Mouse (Mus musculus): ENCODE results near the gene Dlg5. TPM values are rescaled to one million over a fixed set of nuclear protein-coding genes. Genes with fewer than 3 reads are reported as not detected.

Dlg5 gene
- polyA plus RNA-seq, 1 experiment from 2014 or later: 19.0 TPM

DNA sequence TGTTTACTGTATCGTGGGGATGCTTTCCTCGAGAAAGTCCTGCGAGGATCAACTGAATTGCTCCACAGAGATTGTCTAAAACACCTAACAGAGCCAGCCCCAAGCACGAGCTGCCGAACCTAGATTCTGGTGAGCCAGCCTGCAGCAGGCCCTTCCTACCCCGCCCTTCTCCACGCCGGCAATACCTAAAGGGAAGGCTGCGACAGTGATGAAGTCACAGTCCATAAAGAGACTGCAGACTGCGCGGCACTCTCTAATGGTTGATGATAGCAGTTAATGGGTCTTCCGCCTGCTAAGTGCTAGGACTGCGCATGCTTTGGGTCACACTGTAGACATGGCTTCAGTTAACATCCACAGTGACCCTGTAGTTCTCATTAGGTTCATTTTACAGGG lies 38.4 kb downstream of the Dlg5 start:
- Histone ChIP-seq H3K4me2 (replicated peaks) (no peak overlapping the region), H3K27me3 (no peaks in the 10 kb centered on the region)

DNA sequence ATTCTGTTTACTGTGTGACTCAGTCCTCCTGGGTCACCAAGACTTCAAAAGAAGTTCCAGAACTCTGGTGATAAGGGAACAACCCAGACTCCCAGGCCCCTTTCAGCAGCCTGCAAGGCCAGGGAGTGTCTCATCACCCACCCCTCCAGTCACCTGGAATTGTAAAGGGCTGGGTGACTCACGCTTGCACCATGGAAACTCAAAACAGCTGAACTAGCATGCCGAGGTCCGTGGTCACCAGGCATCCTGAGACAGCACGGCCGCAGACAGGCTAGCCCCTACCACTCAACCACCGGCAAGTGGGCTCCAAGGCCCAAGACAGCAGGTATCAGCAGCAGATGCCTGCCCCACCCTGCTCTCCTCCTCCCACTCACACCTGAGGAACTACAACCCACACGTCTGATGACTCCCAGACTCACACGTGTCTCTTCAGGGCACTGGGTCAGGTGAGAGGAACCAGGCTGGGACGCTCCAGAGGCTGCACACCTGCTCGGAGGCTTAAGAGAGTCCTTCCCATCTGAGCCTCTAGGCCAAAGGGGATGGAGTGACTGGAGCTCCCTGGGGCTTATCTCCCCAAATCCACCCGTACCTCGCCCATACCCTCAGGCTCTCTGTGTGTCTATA lies 38.9 kb downstream of the Dlg5 start:
- H3K4me1 ChIP-seq: peaks cover 47% of the 10 kb centered on the region
- 0 out of 2 replicates have a peak overlapping the region, but pooled peaks have one; percentile 25 for H3K27ac ChIP-seq (replicated peaks)
- no peaks in the 10 kb centered on the region for H3K9me3 ChIP-seq
- no peak overlapping the region for H3K4me2 ChIP-seq (replicated peaks)
- H3K4me3 ChIP-seq: no peak overlapping the region
- WGBS: 74% methylated on average over 12 of the region's 12 CpGs
- no peak overlapping the region for H3K9ac ChIP-seq (replicated peaks)
- no peak for ATAC-seq (ENCODE audit: low FRiP score, low read depth)
- no peaks in the 10 kb centered on the region for H3K27me3 ChIP-seq
- H3K36me3 ChIP-seq: no peaks in the 10 kb centered on the region

More for the DNA sequence above, 38.4 kb downstream of the Dlg5 start:
- Histone ChIP-seq H3K4me3 (no peak overlapping the region), H3K27ac (replicated peaks) (no peak overlapping the region), H3K9me3 (no peaks in the 10 kb centered on the region), H3K9ac (replicated peaks) (no peak overlapping the region), H3K36me3 (no peaks in the 10 kb centered on the region), H3K4me1 (peaks cover 49% of the 10 kb centered on the region)
- no peak for ATAC-seq (ENCODE audit: low FRiP score, low read depth)
- 83% methylated on average over 13 of the region's 13 CpGs for WGBS

DNA sequence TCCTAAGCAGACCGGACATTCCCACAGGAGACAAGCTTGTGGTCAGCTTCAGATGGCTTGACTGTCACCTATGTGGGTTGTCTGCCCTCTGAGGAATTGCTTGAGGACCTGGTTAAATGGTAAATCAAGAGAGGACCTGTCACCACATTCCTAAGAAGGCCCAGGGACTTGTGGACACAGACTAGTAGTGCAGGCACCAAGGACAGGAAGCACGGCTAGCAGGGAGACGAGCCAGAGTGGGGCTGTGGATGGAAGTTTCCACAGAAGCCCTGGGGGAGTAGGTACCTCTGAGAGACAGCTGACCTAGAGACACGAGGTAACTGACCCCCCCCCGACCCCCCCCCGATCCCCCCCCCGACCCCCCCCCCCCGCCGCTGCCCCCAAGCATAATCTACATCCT lies 39.4 kb downstream of the Dlg5 start:
- 42% methylated on average over 6 of the region's 9 CpGs for WGBS
- no peaks in the 10 kb centered on the region for H3K27me3 ChIP-seq
- no peaks in the 10 kb centered on the region for H3K9me3 ChIP-seq
- H3K4me3 ChIP-seq: no peak overlapping the region
- peaks cover 44% of the 10 kb centered on the region for H3K4me1 ChIP-seq
- ATAC-seq (ENCODE audit: low FRiP score, low read depth): no peak
- H3K36me3 ChIP-seq: no peaks in the 10 kb centered on the region
- H3K9ac ChIP-seq (replicated peaks): no peak overlapping the region
- peak overlapping the region; percentile 59 for H3K27ac ChIP-seq (replicated peaks)
- H3K4me2 ChIP-seq (replicated peaks): no peak overlapping the region

DNA sequence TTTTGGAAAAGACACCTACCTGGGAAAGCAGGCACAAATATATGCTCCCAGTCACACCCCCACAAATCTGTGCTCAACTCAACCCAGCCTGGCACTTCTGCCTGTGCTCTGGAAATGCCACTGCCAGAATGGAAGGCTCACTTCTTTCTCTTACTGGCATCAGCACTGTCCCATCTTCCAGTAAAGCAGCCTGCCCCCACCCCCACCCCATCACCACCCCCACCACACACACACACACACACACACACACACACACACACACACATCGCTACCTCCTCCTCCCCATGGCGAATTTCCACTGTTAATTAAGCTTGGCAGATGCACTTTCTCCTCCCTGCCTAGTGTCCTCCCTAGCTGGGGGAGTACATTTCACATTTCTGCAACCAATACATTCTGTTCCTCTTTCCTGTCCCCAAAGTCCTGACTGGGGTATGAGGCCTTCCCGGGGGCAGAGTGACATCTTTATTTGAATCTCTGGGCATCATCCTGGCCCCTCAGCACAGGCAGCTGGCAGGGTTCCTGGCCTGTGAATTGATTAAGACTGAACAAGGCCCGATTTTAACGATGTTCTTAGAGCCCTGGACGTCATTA lies 40.3 kb downstream of the Dlg5 start:
- H3K27me3 ChIP-seq: no peaks in the 10 kb centered on the region
- 19% methylated on average over 6 of the region's 6 CpGs for WGBS
- no peak overlapping the region for H3K4me2 ChIP-seq (replicated peaks)
- peak overlapping the region; percentile 59 for H3K27ac ChIP-seq (replicated peaks)
- peaks cover 44% of the 10 kb centered on the region for H3K4me1 ChIP-seq
- H3K36me3 ChIP-seq: no peaks in the 10 kb centered on the region
- H3K9me3 ChIP-seq: no peaks in the 10 kb centered on the region
- 0 out of 2 replicates have a peak, but pooled peaks have one; percentile 19 for ATAC-seq (ENCODE audit: low FRiP score, low read depth)
- H3K4me3 ChIP-seq: no peak overlapping the region
- peak overlapping the region; percentile 15; the same call in 1 of the 2 replicates for H3K9ac ChIP-seq (replicated peaks)

DNA sequence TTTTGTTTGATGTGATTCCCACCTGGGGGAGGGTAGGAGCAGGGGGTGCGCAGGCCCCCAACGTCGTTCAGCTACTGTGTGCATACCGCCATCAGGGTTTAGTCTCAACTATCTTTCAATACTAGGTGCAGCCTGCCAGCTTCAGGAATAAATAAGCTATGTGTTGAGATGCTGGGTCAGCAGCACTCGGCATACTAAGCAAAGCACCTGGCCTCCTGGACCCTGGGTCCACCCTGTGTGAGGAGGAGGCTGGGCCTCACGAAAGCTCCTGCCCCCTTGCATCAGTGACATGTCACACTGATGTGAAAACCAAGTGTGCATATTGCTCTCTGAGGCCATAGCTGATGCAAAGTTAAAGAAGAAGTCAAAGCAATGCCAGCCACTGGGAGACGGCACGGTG lies 42.5 kb downstream of the Dlg5 start:
- H3K4me3 ChIP-seq: no peak overlapping the region
- H3K36me3 ChIP-seq: no peaks in the 10 kb centered on the region
- H3K4me2 ChIP-seq (replicated peaks): no peak overlapping the region
- no peak overlapping the region for H3K9ac ChIP-seq (replicated peaks)
- 94% methylated on average over 8 of the region's 8 CpGs for WGBS
- no peaks in the 10 kb centered on the region for H3K27me3 ChIP-seq
- H3K4me1 ChIP-seq: peaks cover 44% of the 10 kb centered on the region
- no peaks in the 10 kb centered on the region for H3K9me3 ChIP-seq
- no peak overlapping the region for H3K27ac ChIP-seq (replicated peaks)
- ATAC-seq (ENCODE audit: low FRiP score, low read depth): no peak

- Histone ChIP-seq H3K27me3 (no peaks in the 10 kb centered on the region), H3K4me3 (no peak overlapping the region), H3K27ac (replicated peaks) (no peak overlapping the region), H3K9me3 (no peaks in the 10 kb centered on the region), H3K36me3 (no peaks in the 10 kb centered on the region), H3K4me2 (replicated peaks) (no peak overlapping the region), H3K9ac (replicated peaks) (no peak overlapping the region), H3K4me1 (peaks cover 24% of the 10 kb centered on the region)
- no peak for ATAC-seq (ENCODE audit: low FRiP score, low read depth)
- 97% methylated on average over 2 of the region's 2 CpGs for WGBS
Measured at GRCm38 (mm10) chr14:24200771-24201170, 44.9 kb downstream of the Dlg5 start.

- no peak overlapping the region for H3K4me3 ChIP-seq
- H3K27ac ChIP-seq (replicated peaks): no peak overlapping the region
- H3K9ac ChIP-seq (replicated peaks): no peak overlapping the region
- H3K27me3 ChIP-seq: no peaks in the 10 kb centered on the region
- ATAC-seq (ENCODE audit: low FRiP score, low read depth): no peak
- H3K4me1 ChIP-seq: peaks cover 13% of the 10 kb centered on the region
- H3K36me3 ChIP-seq: no peaks in the 10 kb centered on the region
- H3K4me2 ChIP-seq (replicated peaks): no peak overlapping the region
- no peaks in the 10 kb centered on the region for H3K9me3 ChIP-seq
- 91% methylated on average over 6 of the region's 6 CpGs for WGBS
Measured at GRCm38 (mm10) chr14:24199732-24200131, 46.0 kb downstream of the Dlg5 start.

DNA sequence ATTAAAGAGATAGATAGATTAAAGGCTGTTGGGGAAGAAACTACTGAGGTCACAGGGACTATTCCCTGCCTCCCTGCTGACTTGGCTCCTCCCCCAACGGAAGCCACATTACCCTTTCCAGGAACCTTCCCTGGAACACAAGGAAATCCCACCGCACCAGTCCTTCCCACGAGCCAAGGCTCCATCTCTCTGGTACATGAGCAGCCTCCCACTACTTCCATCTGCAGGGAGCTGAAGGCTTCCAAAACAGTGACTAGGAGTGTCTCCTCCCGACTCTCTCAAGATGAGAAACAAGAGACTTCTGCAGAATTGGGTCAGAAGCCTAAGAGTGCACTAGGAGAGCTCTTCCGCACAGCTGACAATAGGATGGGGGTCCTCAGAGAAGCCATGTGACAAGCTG lies 47.9 kb downstream of the Dlg5 start:
- H3K27me3 ChIP-seq: no peaks in the 10 kb centered on the region
- no peaks in the 10 kb centered on the region for H3K9me3 ChIP-seq
- H3K27ac ChIP-seq (replicated peaks): no peak overlapping the region
- no peak overlapping the region for H3K4me2 ChIP-seq (replicated peaks)
- no peaks in the 10 kb centered on the region for H3K36me3 ChIP-seq
- no peaks in the 10 kb centered on the region for H3K4me1 ChIP-seq
- H3K9ac ChIP-seq (replicated peaks): no peak overlapping the region
- no peak for ATAC-seq (ENCODE audit: low FRiP score, low read depth)
- H3K4me3 ChIP-seq: no peak overlapping the region
- 83% methylated on average over 5 of the region's 5 CpGs for WGBS

DNA sequence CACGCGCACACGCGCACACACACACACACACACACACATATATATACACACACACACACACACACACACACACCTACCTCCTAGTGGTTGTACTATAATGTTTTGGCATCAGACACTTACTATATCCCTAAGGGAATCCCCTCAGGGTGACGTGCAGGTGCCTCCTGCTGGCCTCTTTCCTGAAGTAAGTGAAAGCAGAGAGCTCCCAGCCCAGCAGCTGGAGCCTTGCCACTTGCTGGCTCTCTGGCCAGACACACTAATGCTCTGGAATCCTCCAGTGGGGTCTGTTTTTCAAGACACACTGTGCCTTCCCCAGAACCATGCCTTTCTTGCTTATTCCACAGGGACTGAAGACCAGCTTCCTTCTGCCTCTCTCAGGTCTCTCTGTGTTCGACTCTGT lies 48.8 kb downstream of the Dlg5 start:
- Histone ChIP-seq H3K4me2 (replicated peaks) (no peak overlapping the region), H3K36me3 (no peaks in the 10 kb centered on the region), H3K27me3 (no peaks in the 10 kb centered on the region), H3K4me3 (no peak overlapping the region), H3K27ac (replicated peaks) (no peak overlapping the region), H3K9ac (replicated peaks) (no peak overlapping the region), H3K9me3 (no peaks in the 10 kb centered on the region), H3K4me1 (no peaks in the 10 kb centered on the region)
- no peak for ATAC-seq (ENCODE audit: low FRiP score, low read depth)
- WGBS: 86% methylated on average over 6 of the region's 6 CpGs

GRCm38 (mm10) chr14:24190131-24190530 lies 55.6 kb downstream of the Dlg5 start:
- H3K4me1 ChIP-seq: peaks cover 8% of the 10 kb centered on the region
- H3K27ac ChIP-seq (replicated peaks): no peak overlapping the region
- no peak overlapping the region for H3K4me2 ChIP-seq (replicated peaks)
- H3K4me3 ChIP-seq: no peak overlapping the region
- H3K9ac ChIP-seq (replicated peaks): no peak overlapping the region
- 92% methylated on average over 13 of the region's 13 CpGs for WGBS
- H3K36me3 ChIP-seq: peaks cover 12% of the 10 kb centered on the region
- no peaks in the 10 kb centered on the region for H3K27me3 ChIP-seq
- ATAC-seq (ENCODE audit: low FRiP score, low read depth): no peak
- no peaks in the 10 kb centered on the region for H3K9me3 ChIP-seq

- H3K4me1 ChIP-seq: peaks cover 8% of the 10 kb centered on the region
- H3K9me3 ChIP-seq: no peaks in the 10 kb centered on the region
- no peak overlapping the region for H3K4me2 ChIP-seq (replicated peaks)
- peaks cover 12% of the 10 kb centered on the region for H3K36me3 ChIP-seq
- H3K27me3 ChIP-seq: no peaks in the 10 kb centered on the region
- H3K9ac ChIP-seq (replicated peaks): no peak overlapping the region
- no peak overlapping the region for H3K27ac ChIP-seq (replicated peaks)
- WGBS: 83% methylated on average over 7 of the region's 7 CpGs
- no peak for ATAC-seq (ENCODE audit: low FRiP score, low read depth)
- H3K4me3 ChIP-seq: no peak overlapping the region
Measured at GRCm38 (mm10) chr14:24189598-24189997, 56.1 kb downstream of the Dlg5 start.

GRCm38 (mm10) chr14:24185514-24185913 lies 60.2 kb downstream of the Dlg5 start:
- H3K27ac ChIP-seq (replicated peaks): 0 out of 2 replicates have a peak overlapping the region, but pooled peaks have one; percentile 25
- peaks cover 12% of the 10 kb centered on the region for H3K36me3 ChIP-seq
- H3K9me3 ChIP-seq: no peaks in the 10 kb centered on the region
- ATAC-seq (ENCODE audit: low FRiP score, low read depth): no peak
- WGBS: 35% methylated on average over 4 of the region's 4 CpGs
- H3K27me3 ChIP-seq: no peaks in the 10 kb centered on the region
- H3K4me1 ChIP-seq: peaks cover 8% of the 10 kb centered on the region
- H3K4me2 ChIP-seq (replicated peaks): no peak overlapping the region
- no peak overlapping the region for H3K9ac ChIP-seq (replicated peaks)
- H3K4me3 ChIP-seq: no peak overlapping the region

All from midbrain, embryonic 12.5 days (tissue).